Mouse (Mus musculus) CD4-positive, CD25-positive, alpha-beta regulatory T cell, adult 2 months (primary cell): ENCODE data around the gene Rdh1.
A peak's percentile ranks its signal among the peaks of the same experiment; 100 is the strongest.

Source experiments
- DNase-seq: peaks from one replicate; pipeline ENCODE4 v3.0.0-alpha.2; 2012; ENCODE audit warnings: low read depth, low spot score

The Rdh1 gene

GRCm38 (mm10) chr10:127759181-127760110 is at the start of gene Rdh1, which contains the start of gene Rdh16f1:
TSS of gene Rdh1 (plus strand) at chr10:127759721.
TSS of gene Rdh16f1 (plus strand) at chr10:127759787.
- DNase-seq, result no peak

DNA sequence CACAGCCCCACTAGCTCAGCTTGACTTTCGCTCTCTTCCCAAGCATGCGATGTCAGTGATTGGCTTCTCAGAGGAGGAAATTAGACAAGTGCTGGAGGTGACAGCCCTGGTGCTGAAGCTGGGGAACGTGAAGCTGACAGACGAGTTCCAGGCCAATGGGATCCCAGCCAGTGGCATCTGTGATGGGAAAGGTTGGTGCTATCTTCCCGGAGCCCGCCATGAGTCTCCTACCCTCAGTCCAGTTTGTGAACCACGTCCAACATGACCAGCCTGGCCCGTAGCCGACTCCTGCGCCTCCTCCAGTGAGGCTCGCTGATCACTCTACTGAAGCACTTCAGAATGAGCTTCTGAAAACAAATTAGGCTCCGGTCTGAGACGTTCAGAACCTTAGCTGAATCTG is 49.2 kb upstream of the Rdh1 start:
- no peak for DNase-seq

GRCm38 (mm10) chr10:127712736-127713135 is 46.8 kb upstream of the Rdh1 start:
- no peak for DNase-seq

GRCm38 (mm10) chr10:127721671-127722418 is 37.7 kb upstream of the Rdh1 start:
- no peak for DNase-seq

GRCm38 (mm10) chr10:127724178-127724577 is 35.3 kb upstream of the Rdh1 start, which contains the start of gene Tac2:
TSS of gene Tac2 (plus strand) at chr10:127724478.
- no peak for DNase-seq

GRCm38 (mm10) chr10:127725136-127725535 is 34.4 kb upstream of the Rdh1 start:
- DNase-seq, result no peak

GRCm38 (mm10) chr10:127728437-127728836 is 31.1 kb upstream of the Rdh1 start:
- no peak for DNase-seq

DNA sequence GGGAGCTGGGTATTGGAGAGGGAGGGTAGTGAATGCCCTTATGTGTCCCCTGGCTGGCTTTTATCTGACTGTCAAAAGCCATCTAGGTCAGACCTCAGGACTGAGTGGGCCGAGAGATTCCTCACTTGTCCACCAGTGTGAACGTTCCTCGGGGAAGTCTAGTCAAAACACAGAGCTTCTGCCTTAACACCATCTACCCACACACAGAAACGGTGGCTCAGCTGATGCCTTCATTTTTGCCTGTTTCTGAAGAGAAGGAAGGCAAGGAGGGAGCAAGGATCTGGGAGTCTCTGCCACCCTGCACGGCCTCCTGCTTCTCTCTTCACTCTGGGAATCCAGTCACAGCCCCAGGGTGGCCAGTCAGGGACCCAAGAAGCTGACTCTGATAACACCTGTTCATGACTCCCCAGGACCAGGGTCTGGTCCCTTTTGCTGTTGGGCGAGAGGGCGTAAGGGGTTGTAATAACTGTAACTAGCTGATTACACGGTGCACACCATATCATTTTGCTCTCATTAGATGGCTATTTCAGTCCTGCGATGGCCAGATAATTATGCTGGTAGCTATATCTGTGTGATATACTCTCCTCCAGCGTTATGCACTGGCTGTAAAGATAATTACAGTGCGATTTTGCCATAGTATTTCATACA is 29.1 kb upstream of the Rdh1 start:
- no peak for DNase-seq

- DNase-seq, result no peak
These were observed 28.6 kb upstream of the Rdh1 start for GRCm38 (mm10) chr10:127730933-127731310.

DNA sequence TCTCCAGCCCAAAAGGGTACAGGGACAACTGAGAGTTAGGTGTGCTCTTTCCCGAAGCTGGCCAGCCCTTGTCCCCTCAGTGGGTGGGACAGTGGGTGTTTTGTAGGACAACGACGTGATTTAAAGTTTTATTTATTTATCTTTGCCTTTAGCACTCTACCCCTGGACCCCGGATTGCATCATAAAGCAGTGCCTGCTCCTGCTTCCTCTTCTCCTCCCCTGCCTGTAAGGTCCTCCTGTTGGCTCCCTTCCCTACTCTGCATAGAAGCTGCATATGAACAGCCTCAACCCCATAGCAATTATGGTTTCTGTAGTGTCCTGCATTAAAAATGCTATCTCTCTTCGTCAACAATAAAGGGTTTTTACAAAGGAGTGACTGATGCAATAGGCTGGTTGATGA is 28.1 kb upstream of the Rdh1 start:
- no peak for DNase-seq

DNA sequence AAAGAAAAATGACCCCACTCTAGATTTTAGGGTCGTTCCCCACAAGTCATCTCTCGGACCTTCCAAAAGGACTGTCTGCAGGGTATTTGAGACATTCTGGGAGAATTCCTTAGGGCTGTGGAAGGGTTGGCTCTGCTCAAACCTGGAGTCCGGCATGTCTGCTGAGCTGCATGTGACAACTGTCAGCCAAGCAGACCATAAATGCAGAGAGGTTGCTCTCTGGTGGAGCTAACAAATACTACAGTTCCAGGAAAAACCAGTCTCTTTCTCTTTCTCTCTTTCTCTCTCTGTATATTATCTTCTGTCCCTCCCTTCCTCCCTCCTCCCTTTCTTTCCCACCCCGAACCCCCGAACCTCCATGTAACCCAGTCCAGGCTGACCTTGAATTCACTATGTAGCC is 25.1 kb upstream of the Rdh1 start:
- DNase-seq, result peak; percentile 34

DNA sequence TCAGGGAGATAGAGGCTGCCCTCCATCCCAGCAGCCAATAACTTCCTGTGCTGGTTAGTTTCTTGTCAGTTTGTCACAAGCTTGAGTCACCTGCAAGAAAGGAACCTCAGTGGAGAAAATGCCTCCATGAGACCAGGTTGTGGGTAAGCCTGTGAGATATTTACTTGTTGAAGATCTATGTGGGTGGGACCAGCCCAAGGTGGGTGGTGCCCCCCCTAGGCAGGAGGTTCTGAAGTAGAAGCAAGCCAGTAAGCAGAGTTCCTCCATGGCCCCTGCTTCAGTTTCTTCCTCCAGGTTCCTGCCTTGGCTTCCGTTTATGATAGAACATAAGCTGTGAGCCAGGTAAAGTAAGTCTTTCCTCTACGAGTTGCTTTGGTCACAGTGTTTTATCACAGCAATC is 23.3 kb upstream of the Rdh1 start:
- DNase-seq, result no peak

GRCm38 (mm10) chr10:127736916-127737315 is 22.6 kb upstream of the Rdh1 start:
- no peak for DNase-seq

DNA sequence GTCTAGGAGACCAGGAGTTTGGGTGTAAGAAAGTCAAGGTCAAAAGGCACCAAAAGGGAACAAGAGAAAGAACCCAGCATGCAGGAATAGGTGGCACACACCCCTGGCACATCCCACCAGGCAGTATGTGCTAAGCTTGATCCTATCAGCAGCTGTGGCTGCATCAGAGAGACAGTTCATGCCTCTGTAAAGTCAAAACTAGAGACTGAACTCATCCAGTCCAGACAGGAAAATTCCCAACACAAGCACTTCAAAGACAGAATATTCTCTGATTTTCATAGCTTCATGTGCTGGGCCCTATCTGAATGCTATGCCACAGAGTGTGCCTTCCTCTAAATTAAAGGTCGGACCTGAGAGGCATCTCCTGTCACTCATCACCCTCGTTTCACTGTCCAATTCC is 22.0 kb upstream of the Rdh1 start:
- DNase-seq, result no peak

DNA sequence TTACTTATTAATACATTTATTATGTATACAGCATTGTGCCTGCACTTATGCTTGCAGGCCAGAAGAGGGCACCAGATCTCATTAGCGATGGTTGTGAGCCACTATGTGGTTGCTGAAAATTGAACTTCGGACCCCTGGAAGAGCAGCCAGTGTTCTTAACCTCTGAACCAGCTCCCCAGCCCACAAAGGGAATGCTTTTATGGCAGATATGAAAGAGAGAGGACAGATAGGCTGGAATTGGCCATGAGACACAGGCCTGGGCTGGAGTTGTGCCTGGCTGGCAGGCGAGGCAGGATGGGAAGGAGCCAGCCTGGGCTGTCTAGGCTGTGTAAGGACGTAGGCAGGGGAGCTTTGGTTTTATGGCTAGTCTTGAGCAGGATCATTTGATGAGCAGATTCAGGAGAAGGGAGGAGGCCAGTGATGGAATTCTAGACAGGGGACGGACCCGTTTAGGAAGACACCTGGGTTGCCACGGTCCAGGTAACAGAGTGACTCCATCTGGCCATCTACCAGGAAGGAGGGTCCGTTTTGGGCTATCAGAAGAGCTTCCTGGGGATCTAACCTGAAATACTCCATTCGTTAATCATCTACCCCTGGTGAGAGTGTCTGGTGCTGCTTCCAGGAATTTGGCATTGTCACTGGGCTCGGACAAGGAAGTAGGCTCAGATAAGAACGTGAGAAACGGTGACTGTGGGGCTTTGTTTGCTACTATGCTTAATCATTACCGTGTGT is 21.2 kb upstream of the Rdh1 start:
- peak; percentile 75 for DNase-seq

DNA sequence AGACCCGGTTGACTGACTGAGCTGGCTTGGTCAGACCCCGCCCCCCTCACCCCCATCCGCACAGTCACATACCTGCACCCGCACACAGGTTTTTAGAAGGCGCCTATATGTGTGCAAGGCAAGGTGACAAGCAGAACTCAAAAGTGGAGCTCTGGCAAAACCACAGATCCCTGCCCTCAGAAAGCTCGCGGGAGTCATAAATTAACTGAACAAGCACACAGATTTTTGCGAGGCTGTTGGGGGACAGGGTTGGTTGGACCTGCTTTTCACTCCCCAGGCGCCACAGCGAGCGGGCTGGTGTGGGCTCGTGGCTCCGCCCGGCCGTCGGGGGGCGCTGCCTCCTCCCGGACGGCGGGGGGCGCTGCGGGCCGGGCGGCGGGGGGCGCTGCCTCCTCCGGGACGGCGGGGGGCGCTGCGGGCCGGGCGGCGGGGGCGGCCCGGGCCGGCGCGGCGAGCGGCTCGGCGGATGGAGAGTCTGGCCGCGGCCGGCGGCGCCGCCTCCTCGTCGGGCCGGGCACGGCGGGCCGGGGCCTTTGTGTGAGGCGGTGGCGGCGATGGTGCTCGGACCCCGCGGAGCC is 20.3 kb upstream of the Rdh1 start, which contains the start of gene Zbtb39:
TSS of gene Zbtb39 (plus strand) at position 456 of the 578 bp plus-strand sequence.
- DNase-seq, result peak; percentile 88

DNA sequence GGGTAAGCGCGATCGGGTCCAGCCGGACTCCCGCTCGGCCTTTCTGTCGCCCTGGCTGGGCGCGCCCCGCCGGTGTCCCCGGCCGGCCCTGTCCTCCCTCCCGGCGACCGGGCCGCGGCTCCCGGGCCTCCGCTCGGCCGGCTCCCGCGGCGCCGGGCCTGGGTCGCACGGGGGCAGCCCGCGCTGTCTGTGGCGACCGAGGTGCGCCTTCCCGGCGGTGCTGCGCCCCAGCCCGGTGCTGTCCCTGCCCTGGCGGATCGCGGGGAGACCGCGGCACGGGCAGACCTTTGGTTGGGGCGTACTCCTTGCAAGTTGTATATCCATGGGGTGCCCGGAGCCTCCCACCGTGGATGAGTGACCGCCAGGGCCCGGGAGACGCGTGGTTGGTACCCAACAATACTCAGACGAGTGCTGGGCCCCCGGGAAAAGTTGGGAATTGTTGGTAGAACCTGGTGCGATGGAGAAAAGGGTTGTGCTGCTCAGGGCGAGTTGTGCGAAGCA is 19.8 kb upstream of the Rdh1 start:
- DNase-seq, result peak; percentile 58

- DNase-seq, result peak; percentile 72
These were observed 14.9 kb upstream of the Rdh1 start for GRCm38 (mm10) chr10:127744661-127745060.

GRCm38 (mm10) chr10:127745886-127746285 is 13.6 kb upstream of the Rdh1 start:
- no peak for DNase-seq

DNA sequence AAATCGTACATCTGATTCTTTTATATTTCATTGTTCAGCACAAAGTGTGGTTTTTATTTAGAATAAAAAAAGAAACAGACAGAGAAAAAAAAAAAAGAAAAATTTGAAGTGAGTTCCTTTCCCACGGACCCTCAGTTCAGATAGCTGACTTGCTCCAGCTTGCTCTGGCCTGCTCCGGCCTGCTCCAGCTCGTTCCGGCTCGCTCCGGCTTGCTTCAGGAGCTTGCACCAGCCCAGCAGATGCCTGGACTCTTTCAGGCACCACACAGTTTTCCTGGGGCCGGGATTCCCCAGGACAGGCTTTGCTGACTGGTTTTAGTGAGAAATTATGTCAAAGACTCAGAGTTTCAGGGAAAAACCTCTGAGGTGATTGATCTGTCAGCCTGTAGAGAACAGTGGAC is 12.3 kb upstream of the Rdh1 start:
- DNase-seq, result no peak
